Mouse (Mus musculus): ENCODE measurements around the gene Lyve1.

The Lyve1 gene

GRCm38 (mm10) chr7:110811529-110811928 is 51.5 kb downstream of the Lyve1 start:
- peak in 1 of 2 experiments; percentile 31 for DNase-seq (ENCODE audit: inconsistent age in 2 of 2, low spot score in 1 of 2)

- no peak for DNase-seq (ENCODE audit: inconsistent age in 2 of 2, low spot score in 1 of 2)
Measured at GRCm38 (mm10) chr7:110810995-110811394, 52.0 kb downstream of the Lyve1 start.

- DNase-seq (ENCODE audit: inconsistent age in 2 of 2, low spot score in 1 of 2): no peak
Measured at GRCm38 (mm10) chr7:110809585-110810557, 53.2 kb downstream of the Lyve1 start.

GRCm38 (mm10) chr7:110808962-110809361 is 54.1 kb downstream of the Lyve1 start:
- no peak for DNase-seq (ENCODE audit: inconsistent age in 2 of 2, low spot score in 1 of 2)

- no peak for DNase-seq (ENCODE audit: inconsistent age in 2 of 2, low spot score in 1 of 2)
Measured at GRCm38 (mm10) chr7:110807460-110808030, 55.5 kb downstream of the Lyve1 start.

- DNase-seq (ENCODE audit: inconsistent age in 2 of 2, low spot score in 1 of 2): peak in 1 of 2 experiments; percentile 82
Measured at GRCm38 (mm10) chr7:110804266-110804665, 58.8 kb downstream of the Lyve1 start.

GRCm38 (mm10) chr7:110803131-110803530 is 59.9 kb downstream of the Lyve1 start:
- peak in 1 of 2 experiments; percentile 35 for DNase-seq (ENCODE audit: inconsistent age in 2 of 2, low spot score in 1 of 2)

GRCm38 (mm10) chr7:110801028-110801427 is 62.0 kb downstream of the Lyve1 start:
- DNase-seq (ENCODE audit: inconsistent age in 2 of 2, low spot score in 1 of 2): peak; percentile 78 to 93
